Mouse (Mus musculus) kidney, adult 18-20 months (tissue): ENCODE measurements around the gene Ciapin1.
A peak's percentile ranks its signal among the peaks of the same experiment; 100 is the strongest.

Experiments used
- DNase-seq: peaks from one replicate; pipeline ENCODE4 v3.0.0; 2021

The Ciapin1 gene

DNA sequence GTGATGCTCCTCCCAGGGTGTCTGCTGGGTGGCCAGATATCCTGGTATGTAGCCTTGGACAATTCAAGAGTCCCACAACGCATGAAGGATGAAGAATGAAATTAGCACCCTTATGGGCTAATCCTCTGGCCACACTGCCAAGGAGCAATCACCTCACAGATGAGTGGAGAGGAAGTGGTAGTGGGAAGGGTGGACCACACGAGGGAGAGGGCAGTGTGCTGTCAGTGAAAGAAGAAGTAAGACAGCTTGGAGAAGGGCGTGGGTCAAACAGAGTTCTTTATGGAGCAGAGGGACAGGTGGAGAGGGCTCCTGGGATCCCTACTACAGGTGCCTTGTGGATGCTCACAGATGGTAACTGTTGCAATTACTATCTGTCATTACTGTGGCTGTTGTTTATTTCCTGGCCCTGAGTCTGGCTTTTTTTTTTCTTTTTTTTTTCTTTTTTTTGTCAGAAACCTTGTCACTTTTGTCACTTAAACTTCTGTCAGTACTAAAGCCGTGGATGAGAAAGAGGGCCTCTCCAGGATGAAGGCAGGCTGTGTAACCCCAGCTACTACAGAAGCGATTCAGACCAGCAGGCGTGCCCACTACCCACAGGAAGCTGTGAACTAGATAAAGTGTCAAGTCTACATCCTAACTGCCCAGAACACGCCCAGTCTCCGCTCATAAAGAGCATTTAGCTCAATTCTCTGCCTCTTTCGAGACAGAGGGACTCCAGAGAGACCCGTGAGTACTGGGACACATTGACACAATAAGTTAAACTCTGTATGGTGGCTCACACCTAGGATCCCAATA, 33.4 kb downstream of the Ciapin1 start:
- no peak for DNase-seq

DNA sequence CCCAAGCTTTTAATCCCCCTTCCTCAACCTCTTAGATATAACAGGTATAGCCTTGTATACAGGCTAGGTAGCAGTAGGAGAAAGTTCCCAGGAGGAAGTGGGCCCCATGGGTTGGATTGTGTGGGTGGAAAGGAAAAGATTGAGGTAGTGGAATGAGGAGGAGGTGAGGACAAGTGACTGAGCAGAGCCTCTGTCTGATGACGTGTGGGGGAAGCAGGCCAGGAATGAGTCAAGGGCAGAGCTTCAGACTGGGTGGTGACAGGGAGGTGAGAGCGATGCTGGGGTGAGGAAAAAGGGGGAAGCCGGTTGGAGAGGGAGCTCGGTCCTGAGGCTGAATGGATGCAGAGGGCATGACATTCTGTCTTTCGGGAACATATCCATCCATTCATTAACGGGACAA, 34.6 kb downstream of the Ciapin1 start:
- no peak for DNase-seq

DNA sequence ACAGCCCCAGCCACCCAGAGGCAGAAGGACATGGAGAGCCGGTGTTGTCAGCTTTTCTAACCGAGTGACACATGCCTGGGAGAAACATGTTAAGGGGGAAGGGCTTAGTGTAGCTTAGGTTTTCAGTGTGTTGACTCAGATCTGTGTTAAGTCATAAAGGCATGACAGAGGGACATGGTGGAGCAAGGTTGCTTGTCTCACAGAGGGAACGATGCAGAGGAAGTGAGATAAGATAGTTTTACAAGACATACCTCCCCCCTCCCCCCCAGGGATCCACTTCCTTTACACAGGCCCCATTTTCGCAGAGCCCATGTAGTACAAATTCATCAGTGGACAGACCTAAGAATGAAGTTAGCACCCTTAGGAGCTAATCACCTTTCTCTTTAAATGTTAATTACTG, 35.8 kb downstream of the Ciapin1 start:
- no peak for DNase-seq

DNA sequence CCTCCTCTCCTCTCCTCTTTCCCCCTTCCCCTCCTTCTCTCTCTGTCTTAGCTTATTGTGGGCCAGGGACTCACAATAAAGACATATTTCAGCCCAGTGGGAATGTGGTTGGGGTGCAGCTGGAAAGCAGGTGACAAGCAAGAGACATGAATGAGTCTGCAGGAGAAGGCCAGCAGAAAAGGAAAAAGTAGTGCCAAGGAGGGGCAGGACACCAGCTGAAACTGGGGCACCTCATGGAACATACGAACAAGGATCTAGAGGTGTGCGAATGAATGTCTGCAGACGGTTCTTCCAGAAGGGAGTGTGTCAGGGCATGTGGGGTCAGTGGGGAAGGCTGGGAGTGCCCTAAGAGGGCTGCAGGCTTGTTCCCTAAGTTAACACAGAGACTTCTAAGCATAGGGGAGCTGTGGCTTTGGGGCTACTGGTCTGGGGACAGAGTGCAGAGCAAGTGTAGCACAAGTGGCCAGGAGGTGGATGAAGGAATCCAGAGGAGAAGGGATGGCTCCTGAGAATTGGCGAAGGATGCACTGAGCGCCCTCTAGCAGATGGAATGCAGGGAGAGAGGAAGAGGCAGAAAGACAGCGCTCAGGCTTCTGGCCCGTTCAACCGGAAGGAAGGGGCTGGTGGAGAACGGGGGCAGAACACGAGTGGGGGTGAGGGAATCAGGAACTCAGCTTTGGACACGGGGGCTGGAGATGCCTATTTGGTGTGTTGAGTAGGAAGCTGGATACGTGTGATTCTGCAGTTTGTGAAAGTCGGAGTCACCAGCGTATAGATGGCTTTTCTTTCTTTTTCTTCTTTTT, 36.7 kb downstream of the Ciapin1 start:
- DNase-seq = peak; percentile 71

DNA sequence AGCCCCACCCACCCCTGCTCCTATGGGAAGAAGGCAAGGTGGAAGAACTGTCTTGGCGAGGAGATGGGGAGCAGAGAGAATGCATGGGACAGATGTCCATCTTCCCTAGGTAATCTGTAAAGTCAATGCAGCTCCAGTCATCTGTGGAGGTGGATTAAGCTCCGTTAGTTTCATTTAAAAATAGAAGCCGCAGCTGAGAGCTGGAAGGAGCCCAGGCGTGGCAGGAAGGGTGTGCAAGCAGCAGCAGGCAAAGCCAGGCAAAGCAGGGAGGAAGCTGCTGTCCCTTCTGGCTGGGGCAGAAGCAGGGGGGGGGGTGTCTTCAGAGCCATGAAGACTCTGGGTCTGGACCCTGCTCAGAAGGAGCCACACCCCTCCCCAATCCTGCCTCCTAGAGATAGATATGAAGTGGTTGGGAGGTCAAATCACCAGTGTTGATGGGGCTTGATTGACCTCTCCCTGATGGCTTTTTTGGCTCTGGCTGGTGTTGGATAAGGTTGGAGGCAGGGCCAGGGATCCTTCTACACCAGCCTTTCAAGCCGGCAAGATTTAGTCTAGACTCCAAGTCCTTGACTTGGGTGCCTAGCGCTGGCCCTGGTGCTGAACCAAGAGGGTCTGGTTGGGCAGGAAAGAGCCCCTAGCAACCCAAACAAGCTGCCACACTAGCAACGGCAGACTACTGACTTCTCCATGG, 37.7 kb downstream of the Ciapin1 start:
- DNase-seq = no peak

DNA sequence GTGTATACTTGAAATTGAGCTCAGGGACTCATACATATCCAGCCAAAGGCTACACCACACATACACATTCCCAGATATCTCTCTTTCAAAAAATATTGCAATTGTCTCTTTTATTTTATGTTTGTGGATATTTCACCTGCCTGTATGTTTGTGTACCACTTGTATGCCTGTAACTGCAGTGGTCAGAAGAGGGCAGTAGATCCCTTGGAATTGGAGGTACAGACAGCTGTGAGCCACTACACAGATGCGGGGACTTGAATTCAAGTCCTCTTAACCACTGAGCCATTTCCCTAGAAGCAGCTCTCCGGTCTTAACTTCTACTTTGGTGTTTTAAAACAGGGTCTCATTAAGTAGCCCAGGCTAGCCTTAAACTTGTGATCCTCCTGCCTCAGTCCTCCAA, 43.4 kb downstream of the Ciapin1 start:
- no peak for DNase-seq

DNA sequence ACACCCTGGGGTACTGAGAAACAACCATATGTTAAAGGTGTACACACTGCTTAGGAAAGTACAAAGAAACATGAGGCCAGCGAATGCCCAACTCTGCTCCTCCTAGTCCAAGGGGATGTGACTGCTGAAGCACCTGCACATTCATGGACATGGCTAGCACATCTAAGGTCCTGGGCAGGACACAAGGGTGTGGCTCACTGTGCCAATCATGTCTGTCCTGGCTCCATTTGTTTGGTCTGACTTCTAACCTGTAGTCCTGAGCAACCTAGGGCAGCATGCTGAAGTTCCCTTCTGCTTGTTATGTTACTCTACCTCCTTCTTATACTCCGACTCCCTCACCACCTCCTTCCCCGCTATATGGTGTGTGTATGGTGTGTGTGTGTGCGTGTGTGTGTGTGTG, 43.8 kb downstream of the Ciapin1 start:
- no peak for DNase-seq

DNA sequence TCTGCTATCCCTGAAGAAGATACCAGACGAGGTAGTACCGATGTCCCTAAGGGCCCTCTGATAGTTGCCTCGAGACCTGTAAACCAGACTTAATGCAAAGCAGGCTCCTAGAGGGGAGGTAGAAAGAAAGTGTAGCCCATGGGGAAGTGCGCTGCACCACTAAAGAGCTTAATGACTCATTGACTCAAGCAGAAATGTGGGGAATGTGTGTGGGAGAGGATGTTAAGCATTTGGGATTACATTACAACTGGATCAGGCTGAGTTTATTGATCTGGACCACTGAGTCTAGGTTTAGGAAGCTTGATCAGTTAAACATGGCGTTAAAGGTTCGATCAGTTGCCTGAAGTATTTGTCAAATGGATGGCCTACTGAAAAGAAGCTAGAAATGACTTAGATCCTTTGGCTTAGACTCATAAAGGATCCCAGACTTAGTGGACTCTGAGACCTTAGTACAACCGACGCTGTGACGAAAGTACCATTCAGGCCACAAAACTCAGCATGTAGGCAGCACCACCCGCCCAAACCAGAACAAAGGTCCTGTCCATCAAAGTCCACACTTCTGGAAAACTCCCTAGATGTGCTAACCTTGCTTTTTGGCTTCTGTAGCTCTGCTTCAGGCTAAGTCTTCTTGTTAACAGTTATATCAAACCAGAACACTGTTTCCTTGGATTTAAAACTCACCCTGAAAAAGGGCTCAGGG, 48.8 kb downstream of the Ciapin1 start:
- no peak for DNase-seq

DNA sequence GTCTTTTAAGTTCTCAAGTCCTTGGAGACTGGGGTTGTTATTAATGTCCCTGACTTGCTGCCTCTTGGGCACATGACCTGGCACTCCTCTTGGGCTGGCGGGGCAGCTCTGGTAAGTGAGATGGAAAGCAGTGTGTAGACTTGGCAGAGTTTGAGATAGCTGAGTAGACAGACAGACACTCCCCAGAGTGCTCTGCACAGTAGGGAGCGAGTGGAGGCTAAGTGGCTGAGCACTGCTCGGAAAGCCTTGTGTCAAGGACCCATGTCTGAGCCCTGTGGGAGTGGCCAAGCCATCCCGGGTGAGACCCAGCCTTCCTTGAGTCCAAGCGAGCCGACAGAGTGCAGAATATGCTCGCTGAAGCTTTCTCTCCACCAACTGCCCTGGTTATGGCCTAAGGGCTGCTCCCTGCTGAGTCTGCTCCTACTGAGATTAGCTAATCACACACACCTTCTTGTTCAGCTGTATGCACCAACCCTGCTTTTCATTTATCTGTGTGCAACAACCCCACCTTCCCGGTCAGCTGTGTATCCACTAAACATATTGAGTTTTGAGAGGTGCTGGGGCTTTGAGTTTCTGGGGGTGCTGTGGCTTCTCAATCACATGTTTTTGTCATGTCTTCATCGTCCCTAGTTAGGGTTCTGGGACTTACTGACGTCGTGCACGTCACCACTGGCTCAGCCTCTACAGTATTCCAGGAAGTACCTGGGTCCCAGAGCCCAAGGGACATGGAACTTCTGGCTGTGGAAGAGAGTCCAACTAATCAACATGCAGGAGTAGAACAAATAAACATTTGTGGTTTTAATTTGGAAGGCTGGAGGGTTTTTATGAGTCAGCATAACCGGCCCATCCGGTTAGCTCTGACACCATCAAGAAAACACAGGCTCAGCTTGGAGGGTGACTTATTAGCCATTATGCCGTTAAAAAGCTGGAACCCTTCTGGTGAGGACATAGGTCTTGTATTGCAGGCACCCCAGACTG, 50.3 kb downstream of the Ciapin1 start:
- peak; percentile 65 for DNase-seq

DNA sequence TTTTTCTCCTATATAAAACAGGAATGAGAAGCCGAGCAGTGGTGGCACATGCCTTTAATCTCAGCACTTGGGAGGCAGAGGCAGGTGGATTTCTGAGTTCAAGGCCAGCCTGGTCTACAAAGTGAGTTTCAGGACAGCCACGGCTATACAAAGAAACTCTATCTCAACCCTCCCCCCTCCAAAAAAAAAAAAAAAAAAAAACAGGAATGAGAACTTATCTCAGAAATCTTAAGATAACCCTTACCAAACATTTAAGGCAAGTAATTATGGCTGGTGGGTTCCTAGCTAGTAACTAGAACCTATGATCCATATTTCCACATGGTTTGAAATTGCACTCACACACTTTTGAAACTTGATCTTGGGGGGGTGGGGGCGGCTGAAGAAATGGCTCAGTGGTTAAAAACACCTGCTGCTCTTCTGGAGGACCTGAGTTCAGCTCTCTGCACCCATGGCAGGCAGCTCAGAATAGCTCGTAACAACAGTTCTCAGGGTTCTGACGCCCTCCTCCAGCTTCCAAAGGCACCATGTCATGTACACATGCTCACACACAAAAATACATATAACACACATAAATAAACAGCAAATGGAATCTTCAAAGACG, 52.1 kb downstream of the Ciapin1 start:
- DNase-seq = no peak

DNA sequence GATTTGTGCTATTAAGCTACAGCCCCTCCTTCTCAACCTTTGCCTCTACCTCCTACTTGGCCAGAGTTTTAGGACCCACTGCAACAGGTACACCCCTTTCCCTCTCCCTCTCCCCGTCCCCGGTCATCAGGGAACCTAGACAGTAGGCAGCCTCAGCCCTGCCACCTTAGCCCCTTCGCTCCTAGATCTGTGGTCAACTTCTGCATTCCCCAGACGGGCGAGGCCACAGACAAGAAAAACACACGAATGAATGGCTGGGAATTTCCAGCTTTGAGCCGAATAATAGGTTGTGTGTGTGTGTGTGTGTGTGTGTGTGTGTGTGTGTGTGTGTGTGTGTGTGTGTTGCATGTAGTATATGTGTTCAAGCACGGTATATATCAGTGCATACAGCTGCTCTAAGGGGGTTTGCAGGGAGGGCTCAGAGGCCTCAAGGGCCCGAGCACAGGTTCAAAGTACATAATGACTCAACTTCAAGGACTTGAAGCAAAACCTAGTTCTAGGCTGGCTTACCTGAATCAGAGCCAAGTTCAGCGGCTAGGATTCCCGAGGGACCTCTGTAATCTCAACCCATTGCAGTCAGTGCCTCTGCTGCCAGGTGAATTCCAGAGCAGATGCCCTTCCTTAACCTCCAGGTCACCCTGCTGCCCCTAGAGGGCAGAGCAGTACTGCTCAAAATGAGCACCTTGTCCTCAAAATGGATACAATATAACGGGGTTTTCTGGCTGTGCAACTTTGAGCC, 52.7 kb downstream of the Ciapin1 start:
- peak; percentile 78 for DNase-seq

DNA sequence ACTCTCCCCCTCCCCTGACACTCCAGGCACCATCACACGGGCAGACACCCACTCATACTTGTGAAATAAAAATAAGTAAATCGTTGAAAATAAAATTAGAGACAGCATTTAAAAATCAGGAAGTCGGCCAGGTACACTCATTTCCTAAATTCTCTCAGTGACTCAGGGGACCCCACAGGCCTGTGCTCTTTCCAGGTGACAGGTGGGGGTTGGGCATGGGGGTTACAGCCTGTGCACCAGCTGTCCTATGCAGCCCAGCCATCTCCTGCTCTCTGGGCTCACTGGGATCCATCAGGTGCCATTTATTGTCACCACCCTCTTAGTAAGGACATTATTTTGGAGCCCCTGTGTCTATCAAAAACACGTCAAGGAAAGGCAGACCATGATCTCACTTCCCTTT, 54.3 kb downstream of the Ciapin1 start:
- DNase-seq = no peak

DNA sequence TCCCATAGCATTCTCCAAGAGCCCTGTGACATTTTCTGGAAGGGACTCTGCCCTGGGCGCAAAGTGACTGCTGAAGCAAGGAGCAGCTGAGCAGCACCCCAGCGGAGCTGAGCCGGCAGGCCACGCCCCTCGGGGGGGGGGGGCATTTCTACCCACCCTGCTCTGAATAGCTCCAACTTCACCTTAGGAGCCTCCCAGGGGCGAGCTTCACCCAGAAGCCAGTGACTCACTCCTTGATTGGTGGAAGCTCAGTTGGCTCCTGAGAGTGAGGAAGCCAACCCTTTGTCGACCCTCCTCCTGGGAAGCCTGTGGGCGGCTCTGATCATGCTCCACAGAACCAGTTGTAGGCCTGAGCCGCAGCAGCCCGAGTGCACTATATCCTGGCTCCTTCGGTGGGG, 56.3 kb downstream of the Ciapin1 start:
- DNase-seq = peak; percentile 84

DNA sequence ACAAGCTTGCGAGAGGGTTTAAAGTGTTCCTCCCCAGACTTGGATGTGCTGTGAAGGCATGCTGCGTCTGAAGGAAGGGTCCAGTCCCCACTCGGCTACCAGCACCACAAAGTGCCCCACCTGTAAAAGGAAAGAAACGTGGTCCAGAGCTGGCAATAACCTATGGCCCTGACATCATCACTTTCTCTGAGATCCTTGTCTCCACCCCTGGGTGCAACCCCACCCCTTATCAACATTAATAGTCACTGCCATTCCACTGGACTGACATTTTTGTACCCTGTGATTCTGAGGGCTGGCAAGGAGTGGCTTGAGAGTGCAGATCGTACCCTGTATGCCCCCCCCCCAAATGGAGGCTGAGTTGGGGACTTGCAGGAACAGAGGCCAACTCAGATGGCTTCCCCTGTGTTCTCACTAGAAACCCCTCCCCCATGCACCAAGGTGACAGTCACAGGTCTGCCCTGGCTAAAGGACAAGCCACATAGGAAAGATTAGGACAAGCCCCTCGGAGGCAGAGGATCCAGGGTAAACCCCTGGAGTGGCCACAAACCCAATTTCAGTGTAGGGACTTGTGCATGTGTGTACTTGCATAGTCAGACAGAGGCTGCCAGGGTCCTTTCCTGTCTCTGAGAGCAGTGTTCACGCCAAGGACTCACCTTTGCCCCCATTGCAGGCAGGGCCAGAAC, 56.9 kb downstream of the Ciapin1 start:
- no peak for DNase-seq

DNA sequence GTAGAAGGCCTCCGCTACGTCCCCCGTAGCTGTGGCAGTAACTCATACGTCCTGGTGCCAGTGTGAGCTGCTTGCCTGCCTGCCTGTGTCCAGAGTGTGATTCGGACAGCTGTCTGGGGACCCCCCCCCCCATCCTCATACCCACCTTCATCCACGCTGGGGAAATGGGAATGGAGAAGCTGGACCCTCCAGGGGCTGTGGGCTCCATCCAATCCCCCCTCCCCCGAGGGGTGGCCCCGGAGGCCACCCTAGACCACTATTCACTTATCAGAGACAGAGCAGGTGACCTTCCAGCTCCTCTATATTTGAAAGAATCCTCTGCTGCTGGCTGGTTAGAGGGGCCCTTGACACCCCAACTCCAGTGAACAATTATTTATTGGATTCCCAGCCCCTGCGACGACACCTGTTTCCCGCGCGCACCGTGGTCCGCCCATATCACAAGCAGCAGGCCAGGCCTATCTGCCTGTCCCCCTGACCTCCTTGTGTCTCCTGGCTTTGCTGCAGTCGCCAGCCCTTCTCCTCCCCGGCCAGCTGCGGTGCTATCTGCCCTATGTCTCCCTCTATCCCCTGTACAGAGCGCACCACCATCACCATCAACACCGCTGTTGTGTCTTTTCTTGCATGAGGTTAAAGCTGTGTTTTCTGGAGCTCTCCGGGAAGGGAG, 57.5 kb downstream of the Ciapin1 start:
- no peak for DNase-seq

DNA sequence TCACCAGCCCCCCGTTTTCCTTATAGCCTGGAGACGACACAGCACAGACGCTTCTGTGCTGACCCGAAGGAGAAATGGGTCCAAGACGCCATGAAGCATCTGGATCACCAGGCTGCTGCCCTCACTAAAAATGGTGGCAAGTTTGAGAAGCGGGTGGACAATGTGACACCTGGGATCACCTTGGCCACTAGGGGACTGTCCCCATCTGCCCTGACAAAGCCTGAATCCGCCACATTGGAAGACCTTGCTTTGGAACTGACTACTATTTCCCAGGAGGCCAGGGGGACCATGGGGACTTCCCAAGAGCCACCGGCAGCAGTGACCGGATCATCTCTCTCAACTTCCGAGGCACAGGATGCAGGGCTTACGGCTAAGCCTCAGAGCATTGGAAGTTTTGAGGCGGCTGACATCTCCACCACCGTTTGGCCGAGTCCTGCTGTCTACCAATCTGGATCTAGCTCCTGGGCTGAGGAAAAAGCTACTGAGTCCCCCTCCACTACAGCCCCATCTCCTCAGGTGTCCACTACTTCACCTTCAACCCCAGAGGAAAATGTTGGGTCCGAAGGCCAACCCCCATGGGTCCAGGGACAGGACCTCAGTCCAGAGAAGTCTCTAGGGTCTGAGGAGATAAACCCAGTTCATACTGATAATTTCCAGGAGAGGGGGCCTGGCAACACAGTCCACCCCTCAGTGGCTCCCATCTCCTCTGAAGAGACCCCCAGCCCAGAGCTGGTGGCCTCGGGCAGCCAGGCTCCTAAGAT, 58.4 kb downstream of the Ciapin1 start:
- DNase-seq = no peak

DNA sequence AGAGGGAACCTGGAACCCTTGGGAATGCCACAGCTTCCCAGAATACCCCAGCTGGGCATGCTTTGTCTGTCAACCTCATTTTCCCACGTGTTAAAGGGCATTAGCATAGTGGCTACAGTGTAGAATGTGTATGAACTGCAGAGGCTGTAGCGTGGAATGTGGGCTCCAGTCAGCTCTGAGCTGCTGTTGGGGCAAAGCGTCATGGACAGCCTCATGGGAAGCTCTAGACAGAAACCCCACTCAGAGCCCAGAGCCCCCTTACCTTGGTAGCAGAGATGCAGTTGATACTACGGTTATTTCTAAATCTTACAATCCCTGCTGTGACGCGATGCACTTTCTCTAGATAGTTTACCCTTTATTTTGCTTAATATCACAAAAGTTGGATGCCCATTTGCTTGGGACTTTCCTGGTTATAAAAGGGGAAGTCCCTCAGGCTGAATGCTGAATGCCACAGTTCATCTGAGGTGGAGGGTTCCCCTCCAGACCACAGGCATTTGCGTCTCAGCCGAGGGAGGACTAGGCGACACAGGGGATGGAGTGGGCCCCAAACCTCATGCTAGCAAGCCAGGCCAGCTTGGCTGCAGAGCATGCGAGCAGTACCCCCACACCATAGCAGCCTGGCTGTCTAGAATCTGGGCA, 59.1 kb downstream of the Ciapin1 start:
- DNase-seq = no peak

DNA sequence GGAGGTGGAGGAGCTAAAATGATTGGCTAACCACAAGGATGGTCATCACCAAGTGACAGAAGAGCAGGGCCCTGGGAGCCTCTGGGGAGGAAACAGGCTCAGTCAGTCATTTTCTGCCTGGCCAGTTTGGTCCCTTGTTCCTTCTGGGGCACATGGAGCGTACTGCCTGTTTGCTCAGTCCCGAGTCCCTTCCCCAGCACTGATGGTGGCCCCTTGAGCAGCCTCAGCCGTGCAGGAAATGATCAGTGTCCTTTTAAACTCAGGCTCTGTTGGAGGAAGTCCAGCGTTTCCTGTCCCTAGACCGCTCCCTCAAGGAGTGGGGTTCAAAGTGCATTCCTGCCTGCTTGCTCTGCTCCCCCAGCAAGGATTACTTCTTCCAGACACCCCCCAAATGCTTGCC, 59.7 kb downstream of the Ciapin1 start:
- DNase-seq = peak; percentile 73
